Mouse (Mus musculus) T-helper 2 cell (primary cell): Measurements from ENCODE around the gene Emc8.

Experiments used
- in situ Hi-C: fragments of 300-600 bp; cut with MboI, MseI; formaldehyde crosslinking; loops from one replicate; pipeline ENCODE4 v1.15.1; 2025; ENCODE audit warnings: high pct_unique_total_duplicates

Gene Emc8

GRCm38 (mm10) chr8:120668374-120668905, at the start of gene Emc8:
Gene Emc8, minus strand, starts transcription at chr8:120668573.
- in situ Hi-C loops = no loop called here

- in situ Hi-C loops = loop anchor here (25.0 kb wide), 1 partner anchor 871 kb away; the partner anchor contains the start of genes Fbxo31 and Map1lc3b
These were observed 47.8 kb upstream of the Emc8 start for GRCm38 (mm10) chr8:120715996-120716680.

GRCm38 (mm10) chr8:120715200-120715599, 46.8 kb upstream of the Emc8 start:
- in situ Hi-C loops = loop anchor here (25.0 kb wide), 1 partner anchor 872 kb away; the partner anchor contains the start of genes Fbxo31 and Map1lc3b

GRCm38 (mm10) chr8:120709176-120709575, 40.8 kb upstream of the Emc8 start:
- in situ Hi-C loops = loop anchor here (25.0 kb wide), 1 partner anchor 878 kb away; the partner anchor contains the start of genes Fbxo31 and Map1lc3b

GRCm38 (mm10) chr8:120706193-120706592, 37.8 kb upstream of the Emc8 start:
- in situ Hi-C loops = loop anchor here (25.0 kb wide), 1 partner anchor 881 kb away; the partner anchor contains the start of genes Fbxo31 and Map1lc3b

GRCm38 (mm10) chr8:120705163-120705562, 36.8 kb upstream of the Emc8 start:
- in situ Hi-C loops = loop anchor here (25.0 kb wide), 1 partner anchor 882 kb away; the partner anchor contains the start of genes Fbxo31 and Map1lc3b

GRCm38 (mm10) chr8:120704203-120704602, 35.8 kb upstream of the Emc8 start:
- in situ Hi-C loops = loop anchor here (25.0 kb wide), 1 partner anchor 883 kb away; the partner anchor contains the start of genes Fbxo31 and Map1lc3b

- in situ Hi-C loops = loop anchor here (25.0 kb wide), 1 partner anchor 885 kb away; the partner anchor contains the start of genes Fbxo31 and Map1lc3b
These were observed 33.5 kb upstream of the Emc8 start for GRCm38 (mm10) chr8:120701758-120702465.

GRCm38 (mm10) chr8:120700053-120700452, 31.7 kb upstream of the Emc8 start:
- in situ Hi-C loops = loop anchor here (25.0 kb wide), 1 partner anchor 887 kb away; the partner anchor contains the start of genes Fbxo31 and Map1lc3b

- in situ Hi-C loops = loop anchor here (5.0 to 25.0 kb wide), 2 partner anchors 33 to 388 kb away; partner anchors contain the start of gene Foxf1
These were observed 31.2 kb upstream of the Emc8 start for GRCm38 (mm10) chr8:120699565-120699964.

- in situ Hi-C loops = loop anchor here (5.0 to 25.0 kb wide), 2 partner anchors 33 to 388 kb away; partner anchors contain the start of gene Foxf1
These were observed 30.7 kb upstream of the Emc8 start for GRCm38 (mm10) chr8:120699079-120699478.

GRCm38 (mm10) chr8:120698426-120698825, 30.1 kb upstream of the Emc8 start:
- in situ Hi-C loops = loop anchor here (5.0 to 25.0 kb wide), 2 partner anchors 34 to 389 kb away; partner anchors contain the start of gene Foxf1

- in situ Hi-C loops = loop anchor here (5.0 to 25.0 kb wide), 2 partner anchors 34 to 389 kb away; partner anchors contain the start of gene Foxf1
These were observed 29.6 kb upstream of the Emc8 start for GRCm38 (mm10) chr8:120697979-120698272.

- in situ Hi-C loops = loop anchor here (5.0 to 25.0 kb wide), 2 partner anchors 35 to 390 kb away; partner anchors contain the start of gene Foxf1
These were observed 29.0 kb upstream of the Emc8 start for GRCm38 (mm10) chr8:120697154-120697978.

- in situ Hi-C loops = loop anchor here (5.0 to 25.0 kb wide), 2 partner anchors 36 to 391 kb away; partner anchors contain the start of gene Foxf1
These were observed 28.2 kb upstream of the Emc8 start for GRCm38 (mm10) chr8:120696401-120697153.

- in situ Hi-C loops = loop anchor here (25.0 kb wide), 1 partner anchor 393 kb away; the partner anchor contains the start of gene Foxf1
These were observed 25.6 kb upstream of the Emc8 start for GRCm38 (mm10) chr8:120693861-120694493.

GRCm38 (mm10) chr8:120692934-120693333, 24.6 kb upstream of the Emc8 start:
- in situ Hi-C loops = loop anchor here (25.0 kb wide), 1 partner anchor 394 kb away; the partner anchor contains the start of gene Foxf1

- in situ Hi-C loops = loop anchor here (25.0 kb wide), 1 partner anchor 399 kb away; the partner anchor contains the start of gene Foxf1
These were observed 20.1 kb upstream of the Emc8 start for GRCm38 (mm10) chr8:120688511-120688910.

GRCm38 (mm10) chr8:120687786-120688185, 19.4 kb upstream of the Emc8 start:
- in situ Hi-C loops = loop anchor here (25.0 kb wide), 1 partner anchor 400 kb away; the partner anchor contains the start of gene Foxf1
